Mouse (Mus musculus) stomach, postnatal 0 days (tissue): ENCODE measurements around the gene Gm1673. TPM values are rescaled to one million over a fixed set of nuclear protein-coding genes. Genes with fewer than 3 reads are reported as not detected.

Source experiments
- ATAC-seq: fragments of 200-750 bp; cut with Nextera tagmentation; 2 replicates; pipeline ENCODE4 v1.8.0; 2017; ENCODE audit not compliant: low FRiP score, low TSS enrichment
- DNase-seq: peaks from one replicate; pipeline ENCODE4 v3.0.0-alpha.2; 2016; ENCODE audit warnings: low spot score
- H3K27ac ChIP-seq: fragments of 300-500 bp; sonication (generic); replicated peaks from 2 replicates; pipeline ENCODE4 v1.5.1; 2014; ENCODE audit warnings: mild to moderate bottlenecking, control low read depth
- H3K27me3 ChIP-seq: fragments of 300-500 bp; sonication (generic); 2 replicates; pipeline ENCODE4 v1.6.1; 2014; ENCODE audit warnings: low read length; ENCODE audit not compliant: control insufficient read depth, insufficient read depth
- H3K36me3 ChIP-seq: fragments of 300-500 bp; sonication (generic); 2 replicates; pipeline ENCODE4 v1.6.1; 2014; ENCODE audit warnings: low read length, mixed read lengths; ENCODE audit not compliant: control insufficient read depth, insufficient read depth
- H3K4me1 ChIP-seq: fragments of 300-500 bp; sonication (generic); replicated peaks from 2 replicates; pipeline ENCODE4 v1.6.1; 2014; ENCODE audit warnings: antibody characterized with exemption; ENCODE audit not compliant: control insufficient read depth, insufficient read depth
- H3K4me2 ChIP-seq: fragments of 300-500 bp; sonication (generic); replicated peaks from 2 replicates; pipeline ENCODE4 v1.6.1; 2014; ENCODE audit warnings: low read depth, mild to moderate bottlenecking, control low read depth, moderate library complexity
- H3K4me3 ChIP-seq: fragments of 300-500 bp; sonication (generic); 2 replicates; pipeline ENCODE4 v1.5.1; 2014; ENCODE audit warnings: low read depth, low read length, control low read depth
- H3K9ac ChIP-seq: fragments of 300-500 bp; sonication (generic); 2 replicates; pipeline ENCODE4 v1.6.1; 2014; ENCODE audit warnings: mild to moderate bottlenecking, low read length, control low read depth, mixed read lengths
- H3K9me3 ChIP-seq: fragments of 300-500 bp; sonication (generic); 2 replicates; pipeline ENCODE4 v1.6.1; 2016; ENCODE audit warnings: low read length; ENCODE audit not compliant: control insufficient read depth
- CTCF ChIP-seq: IDR thresholded peaks from 2 replicates; pipeline ENCODE4 v1.5.1; 2016; ENCODE audit warnings: antibody characterized with exemption, low read depth, mild to moderate bottlenecking, moderate library complexity
- EP300 ChIP-seq: optimal IDR thresholded peaks from 2 replicates; pipeline ENCODE3; 2016; ENCODE audit warnings: antibody characterized with exemption
- WGBS: fragments of 180-500 bp; shearing (Covaris S2); extraction: QIAGEN DNeasy Blood & Tissue Kit; methylation state at CpG from one replicate; pipeline ENCODE4 v1.1.7; 2014; 5-methylcytosine and 5-hydroxymethylcytosine counted together
- polyA plus RNA-seq: library from polyadenylated mRNA; unstranded; fragments of >200 nt; fragmentation: Nextera tagmentation; extraction: Ambion mirVana; gene quantifications from 2 replicates; pipeline ENCODE4 v1.2.1, GENCODE M21; 2015

Gene Gm1673
- polyA plus RNA-seq, 1 experiment from 2014 or later = 27.7 TPM

GRCm38 (mm10) chr5:34032520-34032919 is 49.3 kb downstream of the Gm1673 start:
- H3K4me3 ChIP-seq = no peak overlapping the region
- DNase-seq (no peak), ATAC-seq (no peak)
- H3K27ac ChIP-seq = no peak overlapping the region
- H3K9me3 ChIP-seq = no peaks in the 10 kb centered on the region
- H3K27me3 ChIP-seq = no peaks in the 10 kb centered on the region
- H3K4me1 ChIP-seq = no peaks in the 10 kb centered on the region
- WGBS = 48% methylated on average over 3 of the region's 3 CpGs
- TF ChIP-seq EP300 (no peak), CTCF (no peak)
- no peaks in the 10 kb centered on the region for H3K36me3 ChIP-seq
- H3K4me2 ChIP-seq = no peak overlapping the region
- H3K9ac ChIP-seq = no peak overlapping the region

Other genes with a start within 250 kb of the Gm1673 start
- gene Letm1, start 200.6 kb upstream of the Gm1673 start, polyA plus RNA-seq = 39.5 and 42.6 TPM in 2 replicates
- gene Nsd2, start 162.7 kb upstream of the Gm1673 start, polyA plus RNA-seq = 8.5 and 10.3 TPM in 2 replicates
- 20.4 and 20.5 TPM in 2 replicates for gene Nelfa, start 47.0 kb upstream of the Gm1673 start, polyA plus RNA-seq
- 0.13 and 0.15 TPM in 2 replicates for gene Nat8l, start 12.6 kb downstream of the Gm1673 start, polyA plus RNA-seq
- gene Poln, start 186.0 kb downstream of the Gm1673 start, polyA plus RNA-seq = 0.07 and 0.19 TPM in 2 replicates
- 10.8 and 12.3 TPM in 2 replicates for gene Haus3, start 186.1 kb downstream of the Gm1673 start, polyA plus RNA-seq
- gene Mxd4, start 204.3 kb downstream of the Gm1673 start, polyA plus RNA-seq = 20.1 and 21.2 TPM in 2 replicates